Mouse (Mus musculus): ENCODE results near the gene Zfx. TPM values are rescaled to one million over a fixed set of nuclear protein-coding genes. Genes with fewer than 3 reads are reported as not detected.
A peak's percentile ranks its signal among the peaks of the same experiment; 100 is the strongest.

Zfx gene
- 10 to 100 TPM; 19.6 to 21.0 TPM for total RNA-seq (2021)
- long read RNA-seq, experiment 1, partial matches to known transcripts, result 0 of 1 reads
- long read RNA-seq, experiment 1, other reads (novel, unspliced or antisense), result 1 of 1 reads
- long read RNA-seq, experiment 2, full-length matches to known transcripts, result 1 of 4 reads
- long read RNA-seq, experiment 2, partial matches to known transcripts, result 2 of 4 reads
- long read RNA-seq, experiment 2, other reads (novel, unspliced or antisense), result 1 of 4 reads

DNA sequence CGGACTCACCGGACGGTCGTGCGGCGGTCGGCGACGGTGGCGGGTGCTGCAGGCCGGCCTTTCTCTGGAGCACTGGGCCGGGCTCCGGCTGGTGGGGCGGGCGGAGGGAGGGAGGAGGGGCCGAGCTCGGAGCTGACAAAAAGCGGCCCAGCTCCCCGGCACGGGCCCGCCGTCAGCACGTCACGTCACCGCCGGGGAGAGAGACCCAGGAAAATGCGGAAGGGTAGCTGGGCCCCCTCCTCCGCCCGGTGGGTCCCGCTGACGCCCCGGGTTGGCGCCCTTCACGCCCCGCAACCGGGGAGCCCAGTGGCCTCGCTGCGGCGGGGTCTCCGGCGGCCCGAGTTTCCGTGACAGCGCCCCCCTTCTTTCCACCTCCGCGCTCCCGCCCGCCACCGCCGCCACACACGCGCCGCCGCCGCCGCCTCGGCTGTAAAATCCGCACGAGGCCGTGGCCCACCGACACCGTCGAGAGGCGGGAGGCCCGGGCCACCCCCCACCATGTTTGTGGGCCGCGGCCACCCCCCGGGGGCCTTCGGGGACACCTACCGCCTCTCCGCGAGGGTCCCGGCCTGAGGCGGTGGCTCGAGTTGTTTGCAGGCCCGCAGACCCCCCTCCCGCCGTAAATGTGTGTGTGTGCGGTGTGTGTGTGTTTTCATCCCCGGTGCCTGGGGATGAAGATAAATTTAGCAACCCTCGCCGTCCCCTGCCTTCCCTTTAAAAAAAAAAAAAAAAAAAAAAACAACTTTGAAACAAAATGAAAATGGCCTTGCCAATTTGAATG, at the start of gene Zfx:
Zfx (minus strand) TSS at position 644 of the 781 bp plus-strand sequence.
- peak; percentile 72 for DNase-seq
- intact Hi-C loops (cut with DNase I; ENCODE audit: low total_unique reads), result no loop called here

DNA sequence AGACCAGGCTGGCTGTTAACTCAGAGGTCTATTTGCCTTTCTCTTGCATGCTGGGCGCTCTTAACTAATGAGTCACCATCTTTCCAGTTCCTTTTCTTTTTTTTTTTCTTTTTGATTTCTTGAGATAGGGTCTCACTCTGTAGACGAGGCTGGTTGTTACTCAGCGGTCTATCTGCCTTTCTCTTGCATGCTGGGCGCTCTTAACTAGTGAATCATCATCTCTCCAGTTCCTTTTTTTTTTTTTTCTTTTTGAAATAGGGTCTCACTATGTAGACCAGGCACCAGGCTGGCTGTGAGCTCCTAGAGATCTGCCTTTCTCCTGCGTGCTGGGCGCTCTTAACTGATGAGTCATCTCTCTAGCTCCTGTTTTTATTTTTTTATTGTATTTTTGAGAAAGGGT, 45.8 kb upstream of the Zfx start:
- intact Hi-C loops (cut with DNase I; ENCODE audit: low total_unique reads), result no loop called here
- no peak for DNase-seq

DNA sequence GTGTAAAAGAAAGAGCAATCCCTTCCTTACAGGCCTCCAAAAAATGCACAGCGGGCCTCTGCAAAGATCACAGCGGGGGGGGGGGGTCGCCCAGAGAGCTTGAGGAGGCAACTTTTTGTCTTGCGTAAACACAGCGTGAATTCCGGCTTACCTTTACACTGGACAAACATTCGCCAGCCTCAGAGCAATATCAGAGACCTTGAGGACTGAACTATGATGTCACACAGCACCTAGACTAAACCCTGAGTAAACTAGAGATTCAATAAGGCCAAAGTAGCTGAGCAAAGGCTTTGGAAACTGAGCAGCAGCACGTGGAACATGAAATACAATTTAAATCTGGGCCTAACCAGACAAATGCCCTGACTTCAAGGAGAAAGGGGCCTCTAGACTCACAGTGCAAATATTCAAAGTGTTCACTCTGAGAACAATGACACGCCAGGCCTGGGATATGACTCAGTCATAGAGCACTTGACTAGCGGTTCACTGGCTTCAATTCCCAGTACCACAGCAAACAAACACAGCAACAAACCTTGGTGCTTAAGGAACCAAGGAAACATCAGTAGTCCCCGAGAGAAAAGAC, 28.8 kb upstream of the Zfx start:
- intact Hi-C loops (cut with DNase I; ENCODE audit: low total_unique reads), result no loop called here
- no peak for DNase-seq

DNA sequence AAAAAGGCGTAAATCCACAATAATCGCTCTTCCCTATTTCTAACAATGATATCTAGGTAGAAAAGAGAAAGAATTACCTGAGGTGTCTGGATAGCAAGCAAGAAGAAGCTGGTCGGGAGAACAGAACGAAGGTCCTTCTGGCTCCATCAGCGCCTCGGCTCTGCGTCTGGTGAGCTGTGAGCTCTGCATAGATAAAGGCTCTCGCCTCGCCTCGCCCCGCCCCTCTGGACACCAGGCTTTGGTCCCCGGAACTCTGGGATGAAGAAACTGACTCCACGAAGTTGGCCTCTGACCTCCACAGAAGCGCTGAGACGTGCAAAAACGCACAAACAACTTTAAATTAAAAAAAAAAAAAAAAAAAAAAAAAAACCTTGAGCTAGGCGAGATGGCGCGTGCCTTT, 27.0 kb upstream of the Zfx start:
- intact Hi-C loops (cut with DNase I; ENCODE audit: low total_unique reads), result no loop called here
- DNase-seq, result no peak

DNA sequence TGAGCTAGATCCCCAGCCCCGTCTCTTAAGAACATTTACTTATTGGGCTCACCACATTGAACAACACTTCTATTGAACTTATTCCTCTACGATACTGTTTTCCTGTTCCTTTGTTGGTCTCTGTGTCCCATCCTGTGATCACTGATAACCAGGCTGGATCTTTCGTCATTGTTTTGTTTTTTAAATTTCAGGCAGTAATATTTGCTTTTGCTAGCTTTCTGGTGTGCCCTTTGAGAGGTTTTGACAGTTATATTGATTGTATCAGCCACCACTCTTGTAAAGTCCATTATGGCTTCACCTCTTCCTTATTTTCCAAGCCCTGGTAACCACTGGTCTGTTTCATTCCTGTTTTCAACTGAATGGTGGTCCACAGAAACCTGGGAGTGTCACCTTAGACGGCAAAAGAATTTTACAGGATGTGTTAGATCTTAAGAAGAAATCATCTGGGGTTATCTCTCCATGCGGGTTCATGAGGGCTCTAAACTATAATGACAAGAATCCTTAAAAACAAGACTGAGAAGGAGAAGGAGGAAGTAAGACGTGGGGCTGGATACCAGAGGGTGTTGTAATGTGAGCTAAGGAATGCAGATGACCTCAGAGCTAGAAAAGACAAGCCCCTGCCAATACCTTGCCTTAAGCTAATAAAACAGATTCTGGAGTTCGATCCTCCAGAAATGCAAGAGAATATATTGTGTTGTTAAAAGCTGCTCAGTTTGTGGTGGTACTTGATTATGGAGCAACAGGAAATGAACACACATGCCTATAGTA, 18.7 kb upstream of the Zfx start:
- intact Hi-C loops (cut with DNase I; ENCODE audit: low total_unique reads), result no loop called here

DNA sequence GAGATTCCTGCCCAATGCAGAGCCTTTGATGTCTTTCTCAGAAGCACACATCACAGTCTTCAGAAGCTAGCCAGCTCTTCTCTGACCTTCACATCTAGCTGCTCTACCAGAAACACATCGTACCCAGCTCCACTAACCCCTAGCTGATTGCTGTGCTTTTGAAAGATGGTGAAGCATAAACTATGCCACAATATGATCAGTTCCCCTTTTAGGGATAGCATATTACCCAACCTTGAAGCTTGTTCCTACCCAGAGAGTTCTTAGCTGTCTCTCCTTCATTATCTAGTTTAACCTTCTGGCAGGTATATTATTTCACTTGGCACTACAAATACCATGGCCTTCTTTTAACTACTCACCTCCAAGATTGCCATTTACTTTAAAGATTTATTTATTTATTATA, 16.6 kb upstream of the Zfx start:
- DNase-seq, result no peak
- intact Hi-C loops (cut with DNase I; ENCODE audit: low total_unique reads), result no loop called here

More for the DNA sequence above, 18.7 kb upstream of the Zfx start:
- no peak for DNase-seq

DNA sequence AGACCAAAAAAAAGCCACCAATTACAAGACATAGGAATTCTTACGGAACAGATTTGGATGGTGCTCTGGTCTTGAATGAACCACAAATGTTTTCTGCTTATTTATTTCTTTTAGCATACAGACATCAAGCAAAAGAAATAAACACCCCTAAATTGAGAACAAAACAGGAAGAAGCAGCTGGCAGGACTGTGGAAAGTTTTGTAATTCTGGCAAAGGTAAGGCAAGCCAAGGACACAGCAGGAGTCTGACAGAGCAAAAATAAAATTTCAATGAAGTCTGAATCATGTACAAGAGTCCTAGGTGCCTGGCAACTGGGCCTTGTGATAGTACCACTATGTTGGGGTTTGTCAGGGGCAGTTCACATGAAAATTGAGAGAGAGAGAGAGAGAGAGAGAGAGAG, 14.8 kb upstream of the Zfx start:
- intact Hi-C loops (cut with DNase I; ENCODE audit: low total_unique reads), result no loop called here
- no peak for DNase-seq

DNA sequence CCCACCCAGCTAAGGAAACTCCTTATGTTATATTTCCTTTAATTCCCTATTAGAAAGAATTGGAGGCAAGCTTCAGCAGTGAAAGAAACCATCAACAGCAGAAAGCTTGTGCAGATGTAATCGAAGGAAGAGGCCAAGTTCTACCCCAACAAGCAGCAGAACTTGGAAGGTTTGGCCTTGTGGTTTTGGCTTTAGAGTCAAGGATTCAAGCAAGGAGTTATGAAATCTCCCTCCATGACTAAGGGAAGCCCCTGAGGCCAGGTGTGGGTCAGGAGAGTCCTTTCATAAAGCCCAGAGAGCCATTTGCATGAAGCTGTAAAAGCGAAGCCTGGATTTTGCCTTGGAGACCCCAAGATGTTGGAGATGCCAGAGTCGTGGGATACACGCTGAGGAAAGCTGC, 11.6 kb upstream of the Zfx start:
- DNase-seq, result no peak

DNA sequence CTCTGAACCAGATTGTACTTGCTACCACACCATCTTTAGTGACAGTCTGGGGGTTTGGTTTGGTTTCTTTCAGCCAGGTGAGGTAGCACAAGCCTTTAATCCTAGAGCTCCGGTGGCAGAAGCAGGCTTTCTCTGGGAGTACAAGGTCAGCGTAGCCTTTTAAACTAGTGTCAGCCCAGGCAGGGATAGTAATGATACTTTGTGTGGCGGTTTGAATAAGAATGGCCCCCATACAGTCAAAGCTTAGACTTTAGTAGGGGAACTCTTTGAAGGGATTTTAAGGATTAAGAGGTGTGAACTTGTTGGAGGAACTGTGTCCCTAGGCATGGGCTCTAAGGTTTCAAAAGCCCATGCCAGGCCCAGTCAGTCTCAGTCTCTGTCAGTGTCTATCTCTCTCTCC, 10.0 kb upstream of the Zfx start:
- no peak for DNase-seq
- intact Hi-C loops (cut with DNase I; ENCODE audit: low total_unique reads), result no loop called here

More for the DNA sequence above, 11.6 kb upstream of the Zfx start:
- intact Hi-C loops (cut with DNase I; ENCODE audit: low total_unique reads), result no loop called here

DNA sequence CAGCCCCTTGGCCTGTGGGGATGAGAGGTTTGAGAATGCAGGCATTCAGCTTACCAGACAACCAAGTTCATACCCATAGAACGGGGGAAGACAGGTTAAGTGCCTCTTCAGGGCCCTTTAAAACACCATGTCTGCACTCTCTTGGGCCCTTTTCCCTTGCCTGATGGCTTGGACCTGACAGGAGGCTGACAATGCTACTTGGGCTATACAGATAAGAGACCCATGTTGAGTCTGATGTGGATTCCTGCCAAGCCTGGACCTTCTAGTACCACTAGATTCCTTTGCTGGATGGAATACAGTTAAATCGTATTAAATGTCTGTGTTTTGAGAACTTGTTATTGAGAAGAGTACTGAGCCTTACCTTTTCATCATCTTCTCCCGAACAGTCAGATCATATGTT, 8.7 kb upstream of the Zfx start:
- DNase-seq, result no peak
- intact Hi-C loops (cut with DNase I; ENCODE audit: low total_unique reads), result no loop called here

DNA sequence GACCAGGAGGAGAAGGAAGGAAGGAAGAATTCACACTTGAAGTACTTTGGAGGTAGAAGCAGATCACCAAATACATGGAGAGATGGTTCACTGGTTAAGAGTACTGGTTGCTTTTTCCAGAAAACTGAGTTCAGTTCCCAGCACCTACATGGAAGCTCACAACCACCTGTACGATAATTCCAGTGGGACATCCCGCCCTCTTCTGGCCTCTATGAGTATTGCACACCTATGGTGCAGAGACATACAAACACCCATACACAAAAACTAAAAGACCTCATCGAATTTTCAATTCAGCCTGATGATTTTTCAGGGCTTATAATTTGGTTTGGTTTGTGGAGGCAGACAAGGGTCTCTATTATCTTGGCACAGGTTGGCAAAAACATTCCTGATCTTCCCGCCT, 6.2 kb upstream of the Zfx start:
- DNase-seq, result no peak
- intact Hi-C loops (cut with DNase I; ENCODE audit: low total_unique reads), result no loop called here

DNA sequence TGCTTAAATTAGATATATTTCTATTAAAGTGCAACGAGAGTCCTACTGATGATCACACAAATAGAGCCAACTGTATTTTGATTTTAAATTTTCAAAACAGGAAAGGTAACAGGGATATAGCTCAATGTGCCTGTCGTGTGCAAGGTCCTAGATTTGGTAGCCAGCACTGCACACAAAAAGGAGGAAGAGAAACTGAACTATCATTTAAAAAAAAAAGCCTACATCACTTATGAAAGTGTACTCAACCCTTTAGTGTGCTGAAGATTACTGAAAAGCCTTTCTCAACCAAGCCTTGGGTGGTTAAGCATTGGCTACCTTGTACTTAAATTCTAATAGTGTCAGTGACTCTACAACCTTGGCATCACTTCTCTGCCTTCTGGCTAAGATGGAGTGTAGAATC, 2.4 kb upstream of the Zfx start:
- DNase-seq, result no peak
- intact Hi-C loops (cut with DNase I; ENCODE audit: low total_unique reads), result no loop called here

DNA sequence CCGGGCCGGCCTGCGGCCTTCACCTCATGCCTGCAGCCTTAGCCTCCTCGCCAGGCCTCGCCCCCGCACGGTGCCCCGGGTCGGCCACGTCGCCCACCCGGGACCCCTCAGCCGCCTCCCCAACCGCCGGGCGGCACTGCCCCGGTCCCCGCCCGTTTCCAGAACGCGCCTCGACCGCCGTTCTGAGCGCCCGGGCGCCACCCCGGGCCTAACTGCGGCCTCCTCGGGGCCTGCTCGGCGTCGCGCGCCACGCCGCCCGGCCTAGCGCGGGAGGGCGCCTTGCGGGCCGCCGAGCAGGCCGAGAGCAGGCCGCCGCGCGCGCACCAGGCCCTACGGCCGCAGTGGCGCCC, 818 bp downstream of the Zfx start:
- intact Hi-C loops (cut with DNase I; ENCODE audit: low total_unique reads), result no loop called here
- DNase-seq, result no peak

DNA sequence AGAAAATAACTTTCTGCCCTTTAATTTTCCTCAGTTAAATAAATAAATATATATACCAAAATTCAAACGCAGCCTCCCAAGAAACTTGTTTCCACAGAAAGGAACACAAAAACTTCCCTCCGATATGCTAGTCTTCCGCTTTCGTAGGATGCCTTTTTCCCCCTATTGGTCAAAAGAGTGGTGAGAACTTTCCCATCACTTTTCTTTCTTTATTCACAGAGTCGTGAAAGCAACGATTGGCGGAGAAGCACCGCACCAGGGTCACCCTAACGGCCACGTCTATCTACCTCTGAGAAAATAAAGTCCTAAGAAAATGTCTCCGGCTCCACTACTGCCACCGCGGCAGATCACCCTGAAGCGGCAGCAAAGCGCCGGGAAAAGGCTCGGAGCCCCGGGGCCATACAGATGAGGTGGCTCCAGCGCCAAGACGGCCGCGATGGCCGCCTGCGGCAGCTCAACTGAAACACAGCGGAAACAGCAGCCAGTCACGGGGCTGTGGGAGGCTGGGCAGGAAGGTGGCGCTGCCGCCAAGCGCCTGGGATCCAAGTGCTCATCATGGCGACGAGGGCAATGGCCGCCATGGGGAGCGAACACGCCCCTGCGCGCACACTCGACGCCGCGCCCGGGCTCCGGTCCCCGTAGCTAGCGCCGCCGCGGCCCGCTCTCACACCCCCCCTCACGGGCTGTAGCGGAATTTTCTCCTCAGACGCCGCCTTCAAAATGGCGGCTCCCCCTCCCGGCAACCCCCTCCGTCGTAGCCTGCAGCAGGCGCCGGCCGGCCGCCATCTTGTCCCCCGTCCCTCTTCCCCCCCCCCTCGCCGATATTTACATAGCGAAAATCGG, 1.4 kb downstream of the Zfx start:
- intact Hi-C loops (cut with DNase I; ENCODE audit: low total_unique reads), result no loop called here
- peak; percentile 88 for DNase-seq

DNA sequence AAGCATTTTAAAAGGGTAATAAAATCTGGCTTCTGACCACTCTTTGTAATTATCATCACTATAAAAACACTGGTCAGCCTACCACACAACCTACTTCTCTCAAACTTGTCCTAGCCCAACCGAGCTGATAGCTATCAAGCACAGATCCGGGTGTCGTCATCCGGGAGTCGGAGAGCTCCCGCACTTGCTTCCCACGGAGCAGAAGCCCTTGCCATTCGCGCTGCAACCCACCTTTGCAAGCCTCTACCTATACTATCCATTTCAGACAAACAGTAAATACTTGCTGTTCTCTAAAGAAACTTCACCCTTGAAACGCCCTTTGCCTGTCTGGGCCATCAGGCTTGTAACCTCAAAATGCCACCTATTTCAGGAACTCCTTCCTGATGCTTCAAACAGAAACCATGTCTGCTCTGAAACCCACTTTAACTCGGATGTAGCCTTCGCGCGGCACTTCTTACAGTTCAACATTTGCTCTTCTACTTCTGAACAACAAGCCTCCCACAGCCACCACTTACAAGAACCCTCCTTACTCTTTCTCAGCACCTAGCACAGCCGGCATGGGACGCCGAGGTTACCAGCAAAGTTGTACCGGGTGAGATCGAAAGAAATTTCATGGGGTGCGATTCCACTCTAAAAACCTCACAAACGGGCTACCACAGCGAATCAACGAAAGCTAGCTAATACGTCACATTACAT, 2.2 kb downstream of the Zfx start:
- DNase-seq, result no peak
- intact Hi-C loops (cut with DNase I; ENCODE audit: low total_unique reads), result no loop called here

DNA sequence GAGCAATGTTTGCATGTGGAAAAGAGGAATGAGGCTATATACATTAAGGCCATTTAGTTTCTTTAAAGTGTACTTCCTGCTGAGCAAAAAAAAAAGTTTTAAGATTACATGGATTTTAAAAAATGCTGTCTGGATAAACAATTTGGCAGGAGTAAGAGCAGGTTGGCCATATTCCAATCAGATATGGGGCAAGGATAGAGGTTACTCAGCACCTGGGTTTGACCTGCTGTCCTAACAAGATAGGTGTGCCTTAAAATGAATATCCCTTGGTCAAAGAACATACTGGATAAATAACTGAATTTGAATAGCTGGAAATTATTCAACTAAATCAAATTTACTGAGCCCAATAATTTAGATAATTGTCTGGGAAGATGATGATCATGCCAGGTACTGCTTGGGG, 5.2 kb downstream of the Zfx start:
- DNase-seq, result no peak
- intact Hi-C loops (cut with DNase I; ENCODE audit: low total_unique reads), result no loop called here

DNA sequence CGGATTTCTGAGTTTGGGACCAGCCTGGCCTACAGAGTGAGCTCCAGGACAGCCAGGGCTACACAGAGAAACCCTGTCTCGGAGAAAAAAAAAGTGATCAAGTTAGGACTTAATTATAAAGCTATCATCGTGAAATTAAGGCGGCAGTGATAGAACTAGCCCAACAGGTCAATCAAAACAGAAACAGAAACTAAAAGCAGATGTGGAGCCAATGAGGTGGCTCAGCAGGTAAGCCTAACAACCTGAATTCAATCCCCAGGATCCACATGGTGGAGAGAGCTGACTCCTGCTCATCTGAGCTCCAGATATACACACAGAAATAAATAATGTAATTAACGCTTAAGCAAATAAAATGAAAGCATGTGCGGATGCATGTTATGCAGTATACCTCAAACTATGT, 7.6 kb downstream of the Zfx start:
- intact Hi-C loops (cut with DNase I; ENCODE audit: low total_unique reads), result no loop called here

DNA sequence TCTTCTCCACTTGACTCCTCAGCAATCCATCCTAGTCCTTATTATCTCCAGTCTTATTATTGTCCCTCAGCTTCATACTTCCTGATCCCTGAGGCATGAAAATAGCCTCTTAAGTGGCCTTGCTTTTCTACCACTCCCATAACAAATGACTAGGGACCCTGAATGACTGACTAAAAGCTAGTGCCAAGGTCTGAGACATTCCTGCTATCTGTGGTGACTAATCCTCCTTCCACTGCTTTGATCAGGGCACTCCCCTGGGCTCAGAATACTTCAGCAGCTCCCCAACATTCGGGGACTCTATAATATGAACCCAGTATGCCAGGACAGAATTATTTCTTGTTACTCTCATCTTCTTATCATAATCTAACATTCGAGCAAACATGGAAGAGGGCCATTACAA, 17.5 kb downstream of the Zfx start:
- intact Hi-C loops (cut with DNase I; ENCODE audit: low total_unique reads), result no loop called here
- no peak for DNase-seq

More for the DNA sequence above, 7.6 kb downstream of the Zfx start:
- DNase-seq, result no peak

DNA sequence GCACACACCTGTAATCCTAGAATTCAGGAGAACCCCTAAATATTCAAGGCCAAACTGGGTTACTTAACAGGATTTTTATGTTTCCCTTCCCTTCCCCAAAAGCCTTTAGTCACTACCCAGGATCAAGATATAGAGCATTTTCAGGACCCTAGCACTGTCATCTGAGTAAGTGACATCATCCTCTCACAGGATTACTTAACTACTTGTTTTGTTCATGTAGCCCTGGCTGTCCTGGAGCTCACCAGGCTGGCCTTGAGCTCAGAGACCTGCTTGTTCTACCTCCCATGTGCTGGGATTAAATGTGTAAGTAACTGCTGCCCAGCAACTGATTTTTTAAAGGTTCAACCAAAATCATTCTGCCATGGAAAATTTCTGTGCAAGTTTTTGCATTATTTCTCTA, 20.6 kb downstream of the Zfx start:
- no peak for DNase-seq
- intact Hi-C loops (cut with DNase I; ENCODE audit: low total_unique reads), result no loop called here

All from gastrocnemius, postnatal 14 days (tissue).